Mouse (Mus musculus) adrenal gland, adult (tissue): ENCODE data around the gene Hmgb3.

Experiments
- DNase-seq, 2 experiments: peaks; one replicate each; pipeline ENCODE4 v3.0.0; 2022 to 2023; ENCODE audit warnings: low spot score in 1 of 2; ENCODE audit not compliant: inconsistent age in 2 of 2

The Hmgb3 gene

DNA sequence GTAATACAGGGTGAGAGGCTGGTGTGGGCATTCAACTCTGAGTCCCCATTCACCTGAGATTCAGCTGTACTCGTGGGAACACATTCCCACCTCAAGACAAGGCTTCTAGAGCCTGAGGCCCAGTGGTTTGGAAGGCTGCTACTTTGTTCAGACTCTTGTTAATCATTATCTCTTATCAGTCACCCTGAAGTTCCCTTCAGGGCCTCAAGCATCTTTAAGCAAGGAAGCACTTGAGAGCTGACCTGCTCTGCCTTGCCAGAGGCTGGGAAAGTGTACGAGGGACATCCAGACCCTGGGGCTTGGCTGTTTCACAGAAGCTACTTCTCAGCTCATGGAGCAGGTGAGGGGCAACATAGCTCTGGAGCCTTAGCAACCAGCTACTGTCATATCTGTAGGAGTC lies 19.8 kb downstream of the Hmgb3 start:
- DNase-seq: no peak

- DNase-seq: peak; percentile 44 to 51
Observed at GRCm38 (mm10) chrX:71589181-71589580, 33.5 kb downstream of the Hmgb3 start.

GRCm38 (mm10) chrX:71601052-71601611 lies 45.4 kb downstream of the Hmgb3 start:
- DNase-seq: peak; percentile 65 to 75
